Mouse (Mus musculus): Measurements from ENCODE around the gene Gm47841.

The Gm47841 gene

GRCm38 (mm10) chr15:101006251-101007040 is 40.8 kb downstream of the Gm47841 start:
- H3K4me1 ChIP-seq (replicated peaks; ENCODE audit: low read depth, low read length): peaks cover 9% of the 10 kb centered on the region
- H3K4me3 ChIP-seq (replicated peaks; ENCODE audit: low read length): peak overlapping the region; percentile 30; the same call in 1 of the 2 replicates
- TF ChIP-seq CTCF (conservative IDR thresholded peaks at IDR 0.05; ENCODE audit: low read length) (no peak), POU5F1 (IDR thresholded peaks at IDR 0.05; ENCODE audit: borderline replicate concordance, low read length) (no peak), NANOG (IDR thresholded peaks at IDR 0.05; ENCODE audit: borderline replicate concordance, low read length) (no peak)

GRCm38 (mm10) chr15:101005717-101006116 is 41.5 kb downstream of the Gm47841 start:
- TF ChIP-seq CTCF (conservative IDR thresholded peaks at IDR 0.05; ENCODE audit: low read length): no peak
- no peak for TF ChIP-seq NANOG (IDR thresholded peaks at IDR 0.05; ENCODE audit: borderline replicate concordance, low read length)
- no peak for TF ChIP-seq POU5F1 (IDR thresholded peaks at IDR 0.05; ENCODE audit: borderline replicate concordance, low read length)
- peaks cover 38% of the 10 kb centered on the region for H3K27me3 ChIP-seq (ENCODE audit: insufficient read depth, low read length)
- no peak overlapping the region for H3K4me3 ChIP-seq (replicated peaks; ENCODE audit: low read length)
- H3K36me3 ChIP-seq (ENCODE audit: insufficient read depth, low read length): no peaks in the 10 kb centered on the region
- H3K4me1 ChIP-seq (replicated peaks; ENCODE audit: low read depth, low read length): peaks cover 9% of the 10 kb centered on the region
- H3K9me3 ChIP-seq (ENCODE audit: low read length): no peaks in the 10 kb centered on the region

More at GRCm38 (mm10) chr15:101006251-101007040, 40.8 kb downstream of the Gm47841 start:
- Histone ChIP-seq H3K27me3 (ENCODE audit: insufficient read depth, low read length) (peaks cover 38% of the 10 kb centered on the region), H3K36me3 (ENCODE audit: insufficient read depth, low read length) (no peaks in the 10 kb centered on the region), H3K9me3 (ENCODE audit: low read length) (no peaks in the 10 kb centered on the region)

- no peaks in the 10 kb centered on the region for H3K9me3 ChIP-seq (ENCODE audit: low read length)
- peaks cover 38% of the 10 kb centered on the region for H3K27me3 ChIP-seq (ENCODE audit: insufficient read depth, low read length)
- no peak overlapping the region for H3K4me3 ChIP-seq (replicated peaks; ENCODE audit: low read length)
- no peaks in the 10 kb centered on the region for H3K36me3 ChIP-seq (ENCODE audit: insufficient read depth, low read length)
- peaks cover 9% of the 10 kb centered on the region for H3K4me1 ChIP-seq (replicated peaks; ENCODE audit: low read depth, low read length)
- no peak for TF ChIP-seq CTCF (conservative IDR thresholded peaks at IDR 0.05; ENCODE audit: low read length)
- no peak for TF ChIP-seq NANOG (IDR thresholded peaks at IDR 0.05; ENCODE audit: borderline replicate concordance, low read length)
Measured at GRCm38 (mm10) chr15:101004538-101004937, 42.7 kb downstream of the Gm47841 start.

GRCm38 (mm10) chr15:101002466-101002865 is 44.7 kb downstream of the Gm47841 start:
- H3K4me3 ChIP-seq (replicated peaks; ENCODE audit: low read length): no peak overlapping the region
- peaks cover 32% of the 10 kb centered on the region for H3K27me3 ChIP-seq (ENCODE audit: insufficient read depth, low read length)
- no peaks in the 10 kb centered on the region for H3K9me3 ChIP-seq (ENCODE audit: low read length)
- H3K36me3 ChIP-seq (ENCODE audit: insufficient read depth, low read length): no peaks in the 10 kb centered on the region
- TF ChIP-seq POU5F1 (IDR thresholded peaks at IDR 0.05; ENCODE audit: borderline replicate concordance, low read length) (no peak), CTCF (conservative IDR thresholded peaks at IDR 0.05; ENCODE audit: low read length) (no peak)
- peaks cover 9% of the 10 kb centered on the region for H3K4me1 ChIP-seq (replicated peaks; ENCODE audit: low read depth, low read length)

- Histone ChIP-seq H3K27me3 (ENCODE audit: insufficient read depth, low read length) (peaks cover 25% of the 10 kb centered on the region), H3K9me3 (ENCODE audit: low read length) (no peaks in the 10 kb centered on the region), H3K36me3 (ENCODE audit: insufficient read depth, low read length) (no peaks in the 10 kb centered on the region), H3K4me3 (replicated peaks; ENCODE audit: low read length) (no peak overlapping the region), H3K4me1 (replicated peaks; ENCODE audit: low read depth, low read length) (peaks cover 3% of the 10 kb centered on the region; the same call in 1 of the 2 replicates)
- no peak for TF ChIP-seq CTCF (conservative IDR thresholded peaks at IDR 0.05; ENCODE audit: low read length)
- TF ChIP-seq POU5F1 (IDR thresholded peaks at IDR 0.05; ENCODE audit: borderline replicate concordance, low read length): no peak
- no peak for TF ChIP-seq NANOG (IDR thresholded peaks at IDR 0.05; ENCODE audit: borderline replicate concordance, low read length)
Measured at GRCm38 (mm10) chr15:101001685-101002084, 45.5 kb downstream of the Gm47841 start.

- H3K4me1 ChIP-seq (replicated peaks; ENCODE audit: low read depth, low read length): no peaks in the 10 kb centered on the region
- H3K9me3 ChIP-seq (ENCODE audit: low read length): no peaks in the 10 kb centered on the region
- H3K36me3 ChIP-seq (ENCODE audit: insufficient read depth, low read length): no peaks in the 10 kb centered on the region
- no peak overlapping the region for H3K4me3 ChIP-seq (replicated peaks; ENCODE audit: low read length)
- H3K27me3 ChIP-seq (ENCODE audit: insufficient read depth, low read length): no peaks in the 10 kb centered on the region
- TF ChIP-seq POU5F1 (IDR thresholded peaks at IDR 0.05; ENCODE audit: borderline replicate concordance, low read length) (no peak), NANOG (IDR thresholded peaks at IDR 0.05; ENCODE audit: borderline replicate concordance, low read length) (no peak), CTCF (conservative IDR thresholded peaks at IDR 0.05; ENCODE audit: low read length) (no peak)
Measured at GRCm38 (mm10) chr15:100997090-100997489, 50.1 kb downstream of the Gm47841 start.
